Mouse (Mus musculus): ENCODE results near the gene Diras1.

DNA sequence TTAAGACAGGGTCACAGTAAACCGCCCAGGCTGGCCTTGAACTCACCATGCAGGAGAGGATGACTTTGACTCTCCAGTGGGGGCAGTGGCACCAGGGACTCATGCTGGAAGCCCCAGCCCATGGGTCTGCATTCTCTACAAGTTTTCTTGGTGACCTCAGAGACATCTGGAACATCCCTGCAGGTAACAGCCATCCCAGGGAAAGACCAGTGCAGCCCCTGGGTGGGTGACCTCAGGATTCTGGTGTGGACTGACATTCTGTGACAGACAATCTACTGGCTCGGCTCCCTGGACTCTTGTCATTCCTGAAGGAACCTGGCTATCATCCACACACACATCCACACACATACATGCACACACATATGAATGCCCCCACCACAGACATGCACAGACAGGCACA lies 9.8 kb downstream of the Diras1 start:
- TF ChIP-seq POLR2A (IDR thresholded peaks at IDR 0.05; ENCODE audit: low read depth, low read length) (no peak), CTCF (IDR thresholded peaks at IDR 0.05; ENCODE audit: borderline replicate concordance, insufficient read depth, low read length) (no peak)
